Mouse (Mus musculus) hindbrain, embryonic 14.5 days (tissue): ENCODE measurements around the gene Gng7. TPM values are rescaled to one million over a fixed set of nuclear protein-coding genes. Genes with fewer than 3 reads are reported as not detected.
A peak's percentile ranks its signal among the peaks of the same experiment; 100 is the strongest.
"Not testable (repeated sequence)": the region's sequence is repeated elsewhere in the genome, so short reads cannot be mapped to it uniquely, and the experiment has no call there.

Experiments used
- ATAC-seq: fragments of 200-750 bp; cut with Nextera tagmentation; 2 replicates; pipeline ENCODE4 v1.8.0; 2017; ENCODE audit warnings: moderate number of reproducible peaks, mild to moderate bottlenecking, moderate TSS enrichment, moderate library complexity; ENCODE audit not compliant: low FRiP score
- DNase-seq: peaks from one replicate; pipeline ENCODE4 v3.0.0-alpha.2; 2015; ENCODE audit warnings: low spot score
- H3K27ac ChIP-seq: fragments of 300-500 bp; sonication (generic); 2 replicates; pipeline ENCODE4 v1.5.1; 2014; ENCODE audit warnings: mild to moderate bottlenecking, moderate library complexity
- H3K27me3 ChIP-seq: fragments of 300-500 bp; sonication (generic); 2 replicates; pipeline ENCODE4 v1.6.1; 2014; ENCODE audit warnings: mild to moderate bottlenecking, low read length, mixed read lengths; ENCODE audit not compliant: control insufficient read depth, insufficient read depth
- H3K36me3 ChIP-seq: fragments of 300-500 bp; sonication (generic); replicated peaks from 2 replicates; pipeline ENCODE4 v1.6.1; 2014; ENCODE audit not compliant: control insufficient read depth, insufficient read depth
- H3K4me1 ChIP-seq: fragments of 300-500 bp; sonication (generic); replicated peaks from 2 replicates; pipeline ENCODE4 v1.6.1; 2014; ENCODE audit warnings: antibody characterized with exemption, low read length, mixed read lengths; ENCODE audit not compliant: control insufficient read depth, insufficient read depth
- H3K4me2 ChIP-seq: fragments of 300-500 bp; sonication (generic); replicated peaks from 2 replicates; pipeline ENCODE4 v1.6.1; 2014; ENCODE audit warnings: mild to moderate bottlenecking, moderate library complexity
- H3K4me3 ChIP-seq: fragments of 300-500 bp; sonication (generic); replicated peaks from 2 replicates; pipeline ENCODE4 v1.5.1; 2014; ENCODE audit warnings: mild to moderate bottlenecking, low read length
- H3K9ac ChIP-seq: fragments of 300-500 bp; sonication (generic); 2 replicates; pipeline ENCODE4 v1.6.1; 2014
- H3K9me3 ChIP-seq: fragments of 300-500 bp; sonication (generic); 2 replicates; pipeline ENCODE4 v1.6.1; 2016; ENCODE audit warnings: low read length; ENCODE audit not compliant: control insufficient read depth
- WGBS: fragments of 180-500 bp; shearing (Covaris S2); extraction: QIAGEN DNeasy Blood & Tissue Kit; methylation state at CpG from one replicate; pipeline ENCODE4 v1.1.7; 2014; 5-methylcytosine and 5-hydroxymethylcytosine counted together
- polyA plus RNA-seq: library from polyadenylated mRNA; unstranded; fragments of >200 nt; fragmentation: Nextera tagmentation; extraction: Ambion mirVana; gene quantifications from 2 replicates; pipeline ENCODE4 v1.2.1, GENCODE M21; 2014

The Gng7 gene
- polyA plus RNA-seq, 1 experiment from 2014 or later: 17.7 TPM

DNA sequence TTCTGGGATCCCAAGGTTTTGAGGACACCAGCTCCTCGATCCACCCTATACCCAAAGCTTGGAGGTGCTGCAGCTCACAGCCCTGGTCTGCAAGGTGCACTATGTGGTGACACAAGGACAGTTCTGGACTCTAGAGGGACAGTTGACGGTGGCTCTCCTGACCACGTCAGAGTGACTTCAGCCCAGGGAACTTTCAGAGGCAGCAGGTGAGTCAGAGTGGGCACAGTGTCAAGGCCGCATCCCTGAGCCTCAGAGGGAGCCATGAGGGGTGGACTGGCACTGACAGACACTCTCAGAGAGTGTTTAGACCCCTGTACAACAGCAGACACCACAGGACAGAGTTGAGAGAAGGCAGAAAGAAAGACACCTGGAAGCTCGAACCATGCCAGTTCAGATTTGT, 37.8 kb upstream of the Gng7 start:
- WGBS: 95% methylated on average over 5 of the region's 5 CpGs
- Histone ChIP-seq H3K4me2 (no peak overlapping the region), H3K27me3 (no peaks in the 10 kb centered on the region), H3K9me3 (no peaks in the 10 kb centered on the region), H3K36me3 (peaks cover 58% of the 10 kb centered on the region), H3K27ac (no peak overlapping the region), H3K4me3 (no peak overlapping the region), H3K4me1 (no peaks in the 10 kb centered on the region; the same call in 1 of the 2 replicates), H3K9ac (no peak overlapping the region)
- ATAC-seq: no peak
- no peak for DNase-seq

GRCm38 (mm10) chr10:81051133-81051532, 36.4 kb upstream of the Gng7 start:
- no peak overlapping the region for H3K9ac ChIP-seq
- DNase-seq (no peak), ATAC-seq (no peak)
- H3K4me2 ChIP-seq: no peak overlapping the region
- no peaks in the 10 kb centered on the region for H3K4me1 ChIP-seq
- H3K36me3 ChIP-seq: peaks cover 72% of the 10 kb centered on the region
- no peak overlapping the region for H3K4me3 ChIP-seq
- no peaks in the 10 kb centered on the region for H3K27me3 ChIP-seq
- H3K27ac ChIP-seq: no peak overlapping the region
- WGBS: 94% methylated on average over 6 of the region's 6 CpGs
- H3K9me3 ChIP-seq: no peaks in the 10 kb centered on the region

DNA sequence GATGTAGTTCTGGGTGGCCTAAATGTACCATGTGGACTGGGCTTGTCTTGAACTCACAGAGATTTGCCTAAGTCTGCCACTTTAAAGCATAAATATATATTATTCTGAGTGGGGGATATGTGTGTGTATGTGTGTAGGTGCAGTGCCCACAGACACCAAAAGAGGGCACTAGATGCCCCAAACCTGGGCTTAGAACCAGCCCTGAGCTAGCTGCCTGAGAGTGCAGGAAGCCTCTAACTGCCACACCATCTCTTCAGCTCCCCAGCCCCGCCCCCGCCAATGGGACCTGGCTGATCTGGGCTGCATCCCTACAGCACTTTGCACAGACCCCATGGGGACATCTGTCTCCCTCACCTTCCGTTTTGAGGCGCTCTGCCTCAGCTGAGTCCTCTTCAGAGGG, 35.9 kb upstream of the Gng7 start:
- ATAC-seq: no peak
- Histone ChIP-seq H3K27ac (no peak overlapping the region), H3K9ac (no peak overlapping the region), H3K36me3 (peaks cover 77% of the 10 kb centered on the region), H3K4me2 (no peak overlapping the region), H3K9me3 (no peaks in the 10 kb centered on the region), H3K4me3 (no peak overlapping the region), H3K27me3 (no peaks in the 10 kb centered on the region), H3K4me1 (no peaks in the 10 kb centered on the region)
- WGBS: 86% methylated on average over 4 of the region's 4 CpGs
- DNase-seq: peak; percentile 46

GRCm38 (mm10) chr10:81045246-81045645, 30.5 kb upstream of the Gng7 start:
- not testable (repeated sequence) for H3K4me1 ChIP-seq, H3K27ac ChIP-seq, H3K9ac ChIP-seq, ATAC-seq, H3K4me3 ChIP-seq, H3K27me3 ChIP-seq, H3K4me2 ChIP-seq, DNase-seq, H3K9me3 ChIP-seq
- WGBS: 93% methylated on average over 14 of the region's 14 CpGs
- H3K36me3 ChIP-seq: peaks cover 81% of the 10 kb centered on the region

DNA sequence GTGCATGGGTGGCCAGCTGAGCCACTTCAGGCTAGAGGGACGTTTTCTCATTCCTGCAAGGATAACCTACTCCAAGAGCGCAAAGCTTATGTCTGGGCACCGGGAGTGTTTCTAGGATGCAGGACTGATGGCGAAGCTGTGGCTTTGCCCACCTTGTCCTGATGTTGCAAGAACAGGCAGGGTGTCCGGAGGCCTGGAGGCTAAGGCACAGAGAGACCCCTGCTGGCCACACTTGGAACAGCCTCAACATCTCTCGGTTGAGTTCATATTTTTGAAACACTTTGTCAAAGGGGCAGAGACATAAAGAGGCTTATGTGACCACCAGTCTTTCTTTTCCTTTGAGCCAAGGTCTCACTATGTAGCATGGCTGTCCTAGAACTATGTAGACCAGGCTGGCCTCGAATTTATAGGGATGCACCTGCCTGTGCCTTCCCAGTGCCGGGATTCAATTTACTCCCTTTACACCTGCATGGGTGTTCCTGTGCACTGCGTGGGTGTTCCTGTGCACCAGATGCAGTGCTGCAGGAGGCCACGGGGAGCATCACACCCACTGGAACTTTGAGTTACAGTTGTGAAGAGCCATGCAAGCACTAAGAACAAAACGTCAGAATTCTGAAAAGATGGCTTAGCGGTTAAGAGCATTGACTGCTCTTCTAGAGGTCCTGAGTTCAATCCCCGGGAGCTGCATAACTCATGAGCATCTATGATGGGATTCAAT, 26.9 kb upstream of the Gng7 start:
- no peak for ATAC-seq

GRCm38 (mm10) chr10:81036988-81037580, 22.3 kb upstream of the Gng7 start, which contains the start of gene Slc39a3:
Gene Slc39a3, minus strand, starts transcription at chr10:81037426.
- H3K36me3 ChIP-seq: peaks cover 21% of the 10 kb centered on the region
- peak; percentile 99 for ATAC-seq
- H3K4me1 ChIP-seq: peaks cover 12% of the 10 kb centered on the region; the same call in 1 of the 2 replicates
- H3K4me2 ChIP-seq: peak within 1 kb of the TSS; percentile 72
- peak within 1 kb of the TSS; percentile 69; the same call in 1 of the 2 replicates for H3K27ac ChIP-seq
- WGBS: 1% methylated on average over 35 of the region's 35 CpGs
- H3K9me3 ChIP-seq: no peaks in the 10 kb centered on the region
- peak within 1 kb of the TSS; percentile 85 for H3K9ac ChIP-seq
- peak within 1 kb of the TSS; percentile 96 for H3K4me3 ChIP-seq
- H3K27me3 ChIP-seq: no peaks in the 10 kb centered on the region
- peak; percentile 100 for DNase-seq

More for the DNA sequence above, 26.9 kb upstream of the Gng7 start:
- Histone ChIP-seq H3K9me3 (no peaks in the 10 kb centered on the region), H3K4me2 (no peak overlapping the region), H3K4me1 (0 out of 2 replicates have a peak, but pooled peaks cover 4% of the 10 kb centered on the region), H3K27ac (no peak overlapping the region), H3K27me3 (no peaks in the 10 kb centered on the region), H3K36me3 (peaks cover 45% of the 10 kb centered on the region), H3K4me3 (no peak overlapping the region), H3K9ac (no peak overlapping the region)
- peak; percentile 77 for DNase-seq
- WGBS: 29% methylated on average over 13 of the region's 13 CpGs

DNA sequence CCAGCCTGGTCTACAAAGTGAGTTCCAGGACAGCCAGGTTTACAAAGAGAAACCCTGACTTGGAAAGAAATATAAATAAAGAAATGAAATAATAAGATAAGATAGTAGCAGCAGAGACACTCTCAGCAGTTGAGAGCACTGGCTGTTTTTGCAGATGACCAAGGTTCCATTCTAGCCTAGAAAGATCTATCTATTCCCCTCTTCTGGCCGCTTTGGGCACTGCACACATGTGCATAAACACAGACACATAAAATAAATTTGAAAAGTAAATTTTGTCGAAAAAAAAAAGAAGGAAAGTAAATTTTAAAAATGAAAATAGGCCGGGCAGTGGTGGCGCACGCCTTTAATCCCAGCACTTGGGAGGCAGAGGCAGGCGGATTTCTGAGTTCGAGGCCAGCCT, 21.5 kb upstream of the Gng7 start:
- H3K9ac ChIP-seq: no peak overlapping the region
- no peak overlapping the region; the same call in 1 of the 2 replicates for H3K4me3 ChIP-seq
- DNase-seq: no peak
- peaks cover 29% of the 10 kb centered on the region for H3K36me3 ChIP-seq
- WGBS: 76% methylated on average over 7 of the region's 7 CpGs
- ATAC-seq: no peak
- H3K4me1 ChIP-seq: peaks cover 12% of the 10 kb centered on the region; the same call in 1 of the 2 replicates
- H3K27ac ChIP-seq: no peak overlapping the region
- peak overlapping the region; percentile 72 for H3K4me2 ChIP-seq
- no peaks in the 10 kb centered on the region for H3K9me3 ChIP-seq
- no peaks in the 10 kb centered on the region for H3K27me3 ChIP-seq

DNA sequence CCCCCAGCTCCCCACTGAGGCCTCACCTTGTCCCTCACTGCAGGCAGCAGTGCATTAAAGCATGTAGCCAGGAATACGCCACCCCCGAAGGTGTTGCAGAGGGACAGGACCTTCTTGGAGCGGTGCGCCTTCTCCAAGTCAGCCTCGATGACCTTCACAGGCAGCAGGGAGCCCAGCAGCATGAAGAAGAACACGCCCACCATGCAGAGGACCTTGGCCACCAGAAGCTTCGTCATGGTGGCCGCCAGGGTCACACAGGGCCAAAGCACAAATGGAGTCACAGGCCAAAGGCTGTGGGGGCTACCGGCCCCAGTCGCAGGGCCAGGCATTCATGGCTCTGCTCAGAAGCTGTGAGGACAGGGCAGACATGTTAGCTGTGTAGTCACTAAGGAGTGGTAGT, 18.8 kb upstream of the Gng7 start:
- WGBS: 84% methylated on average over 10 of the region's 10 CpGs
- ATAC-seq: no peak
- peaks cover 45% of the 10 kb centered on the region for H3K36me3 ChIP-seq

DNA sequence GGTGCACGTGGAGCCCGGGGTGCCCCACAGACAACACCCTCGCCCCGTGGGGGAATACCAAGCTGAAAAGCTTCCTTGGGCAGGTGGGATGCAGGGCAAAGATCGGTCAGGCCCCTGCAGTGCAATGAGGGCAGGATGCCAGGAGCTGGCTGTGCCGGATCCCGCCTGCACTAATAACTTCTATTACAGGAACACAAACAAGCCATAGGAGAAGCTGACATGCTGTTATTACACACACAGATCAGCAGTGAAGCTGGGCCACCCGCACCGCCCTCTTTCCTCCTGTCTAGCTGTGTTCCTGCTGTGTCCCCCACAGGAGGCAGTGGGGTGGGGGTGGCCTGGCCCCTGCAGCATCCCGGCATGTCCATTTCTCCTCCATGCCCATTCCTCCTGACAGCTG, 14.3 kb upstream of the Gng7 start:
- no peak overlapping the region for H3K4me3 ChIP-seq
- 67% methylated on average over 10 of the region's 10 CpGs for WGBS
- peaks cover 13% of the 10 kb centered on the region for H3K4me1 ChIP-seq
- ATAC-seq (no peak), DNase-seq (no peak)
- no peak overlapping the region for H3K4me2 ChIP-seq
- H3K9ac ChIP-seq: no peak overlapping the region
- H3K9me3 ChIP-seq: no peaks in the 10 kb centered on the region
- H3K27ac ChIP-seq: no peak overlapping the region
- H3K27me3 ChIP-seq: peaks cover 6% of the 10 kb centered on the region; the same call in 1 of the 2 replicates
- peaks cover 41% of the 10 kb centered on the region for H3K36me3 ChIP-seq

More for the DNA sequence above, 18.8 kb upstream of the Gng7 start:
- DNase-seq: no peak
- peaks cover 15% of the 10 kb centered on the region; the same call in 1 of the 2 replicates for H3K4me1 ChIP-seq
- H3K4me2 ChIP-seq: no peak overlapping the region
- H3K27me3 ChIP-seq: no peaks in the 10 kb centered on the region
- H3K4me3 ChIP-seq: no peak overlapping the region
- H3K27ac ChIP-seq: no peak overlapping the region
- H3K9me3 ChIP-seq: no peaks in the 10 kb centered on the region
- H3K9ac ChIP-seq: no peak overlapping the region
